Mouse (Mus musculus): ENCODE results near the gene Atp6v1d. TPM values are rescaled to one million over a fixed set of nuclear protein-coding genes. Genes with fewer than 3 reads are reported as not detected.

Gene Atp6v1d
- polyA plus RNA-seq (2015; fragmentation: Nextera tagmentation; extraction: Ambion mirVana), result 120 and 123 TPM in 2 replicates

GRCm38 (mm10) chr12:78861496-78862253, at the start of gene Atp6v1d, which contains the start of gene Eif2s1:
Gene Atp6v1d, minus strand, starts transcription at chr12:78861638.
Gene Eif2s1, plus strand, starts transcription at chr12:78861819.
- peak within 1 kb of the TSS; percentile 77 for H3K9ac ChIP-seq (replicated peaks; ENCODE audit: low read depth, low read length)
- H3K4me3 ChIP-seq (replicated peaks; ENCODE audit: low read length), result peak within 1 kb of the TSS; percentile 99
- no peaks in the 10 kb centered on the region for H3K36me3 ChIP-seq (ENCODE audit: control insufficient read depth, insufficient read depth)
- H3K27me3 ChIP-seq (replicated peaks; ENCODE audit: control insufficient read depth, insufficient read depth, low read length), result no peaks in the 10 kb centered on the region
- peaks cover 30% of the 10 kb centered on the region for H3K4me1 ChIP-seq (replicated peaks; ENCODE audit: control insufficient read depth, insufficient read depth, low read length)
- ATAC-seq, result peak; percentile 100
- peak within 1 kb of the TSS; percentile 79 for H3K27ac ChIP-seq (ENCODE audit: low read length)
- H3K9me3 ChIP-seq (ENCODE audit: control insufficient read depth, low read length), result no peaks in the 10 kb centered on the region
- H3K4me2 ChIP-seq (ENCODE audit: low read length), result peak within 1 kb of the TSS; percentile 96
- WGBS, result under 1% methylated on average over 54 of the region's 55 CpGs

- Histone ChIP-seq H3K4me1 (replicated peaks; ENCODE audit: control insufficient read depth, insufficient read depth, low read length) (peaks cover 18% of the 10 kb centered on the region), H3K9me3 (ENCODE audit: control insufficient read depth, low read length) (no peaks in the 10 kb centered on the region), H3K36me3 (ENCODE audit: control insufficient read depth, insufficient read depth) (no peaks in the 10 kb centered on the region), H3K27ac (ENCODE audit: low read length) (no peak overlapping the region), H3K27me3 (replicated peaks; ENCODE audit: control insufficient read depth, insufficient read depth, low read length) (peaks cover 31% of the 10 kb centered on the region), H3K4me3 (replicated peaks; ENCODE audit: low read length) (peak overlapping the region; percentile 34; the same call in 1 of the 2 replicates), H3K4me2 (ENCODE audit: low read length) (peak overlapping the region; percentile 55), H3K9ac (replicated peaks; ENCODE audit: low read depth, low read length) (no peak overlapping the region)
- no peak for ATAC-seq
- WGBS, result 16% methylated on average over 16 of the region's 16 CpGs
Measured at GRCm38 (mm10) chr12:78910684-78911461, 49.4 kb upstream of the Atp6v1d start.

DNA sequence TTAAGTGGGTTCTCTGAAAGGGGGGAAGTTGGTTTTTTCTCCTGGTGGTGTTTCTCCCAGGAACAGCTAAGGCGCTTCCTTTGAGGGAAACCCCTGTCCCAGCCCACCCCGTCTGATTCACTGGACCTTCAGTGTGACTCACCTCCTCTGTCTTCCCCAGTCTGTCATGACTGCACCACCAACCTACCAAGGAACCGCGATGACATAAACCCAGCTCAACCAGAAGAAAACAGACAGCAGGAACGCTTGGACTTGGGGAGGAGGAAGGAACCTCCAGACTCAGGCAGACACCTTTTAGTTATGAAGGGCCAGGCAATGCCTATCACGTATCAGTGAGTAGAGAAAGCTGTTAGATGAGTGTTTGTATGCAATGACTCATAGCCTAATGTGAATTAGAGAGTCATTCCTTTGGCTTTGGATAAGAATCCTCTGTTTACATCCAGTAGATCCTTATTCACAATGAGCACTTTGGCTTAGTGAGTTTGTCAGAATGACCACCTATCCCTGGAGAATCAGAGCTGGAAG, 46.7 kb upstream of the Atp6v1d start:
- WGBS, result 73% methylated on average over 6 of the region's 6 CpGs
- Histone ChIP-seq H3K4me2 (ENCODE audit: low read length) (no peak overlapping the region), H3K27ac (ENCODE audit: low read length) (no peak overlapping the region), H3K9me3 (ENCODE audit: control insufficient read depth, low read length) (no peaks in the 10 kb centered on the region), H3K4me1 (replicated peaks; ENCODE audit: control insufficient read depth, insufficient read depth, low read length) (peaks cover 18% of the 10 kb centered on the region), H3K36me3 (ENCODE audit: control insufficient read depth, insufficient read depth) (no peaks in the 10 kb centered on the region), H3K9ac (replicated peaks; ENCODE audit: low read depth, low read length) (no peak overlapping the region), H3K4me3 (replicated peaks; ENCODE audit: low read length) (no peak overlapping the region), H3K27me3 (replicated peaks; ENCODE audit: control insufficient read depth, insufficient read depth, low read length) (peaks cover 33% of the 10 kb centered on the region)
- ATAC-seq, result no peak

- Histone ChIP-seq H3K9me3 (ENCODE audit: control insufficient read depth, low read length) (no peaks in the 10 kb centered on the region), H3K4me2 (ENCODE audit: low read length) (peak within 1 kb of the TSS; percentile 92), H3K4me1 (replicated peaks; ENCODE audit: control insufficient read depth, insufficient read depth, low read length) (peaks cover 13% of the 10 kb centered on the region), H3K9ac (replicated peaks; ENCODE audit: low read depth, low read length) (peak within 1 kb of the TSS; percentile 51), H3K36me3 (ENCODE audit: control insufficient read depth, insufficient read depth) (no peaks in the 10 kb centered on the region), H3K27ac (ENCODE audit: low read length) (no peak within 1 kb of the TSS), H3K4me3 (replicated peaks; ENCODE audit: low read length) (peak within 1 kb of the TSS; percentile 47), H3K27me3 (replicated peaks; ENCODE audit: control insufficient read depth, insufficient read depth, low read length) (peaks cover 24% of the 10 kb centered on the region)
- ATAC-seq, result no peak
- WGBS, result under 1% methylated on average over 38 of the region's 38 CpGs
Measured at GRCm38 (mm10) chr12:78906707-78907162, 45.3 kb upstream of the Atp6v1d start, which contains the start of gene Plek2. Gene Plek2, minus strand, starts transcription at chr12:78906964.

- 79% methylated on average over 7 of the region's 7 CpGs for WGBS
Measured at GRCm38 (mm10) chr12:78904499-78904898, 43.1 kb upstream of the Atp6v1d start.

DNA sequence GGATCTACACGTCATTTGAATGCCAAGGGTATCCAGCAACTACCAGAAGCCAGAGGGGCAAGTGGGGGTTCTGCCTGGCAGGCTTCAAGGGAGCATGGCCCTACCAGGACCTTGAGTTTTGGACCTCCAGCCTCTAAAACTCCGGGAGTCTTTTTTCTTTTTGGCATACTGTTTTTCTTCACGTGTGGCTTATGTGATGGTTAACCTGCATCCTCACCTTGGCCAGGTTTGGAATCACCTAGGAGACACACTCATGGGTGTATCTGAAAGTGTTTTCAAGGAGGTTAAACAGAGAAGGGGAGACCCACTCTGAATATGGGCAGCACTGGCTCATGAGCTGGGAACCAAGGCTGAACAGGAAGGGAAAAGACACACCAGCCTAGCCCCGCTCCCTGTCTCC, 41.9 kb upstream of the Atp6v1d start:
- no peak overlapping the region for H3K4me2 ChIP-seq (ENCODE audit: low read length)
- H3K4me1 ChIP-seq (replicated peaks; ENCODE audit: control insufficient read depth, insufficient read depth, low read length), result peaks cover 6% of the 10 kb centered on the region
- H3K36me3 ChIP-seq (ENCODE audit: control insufficient read depth, insufficient read depth), result no peaks in the 10 kb centered on the region
- H3K27me3 ChIP-seq (replicated peaks; ENCODE audit: control insufficient read depth, insufficient read depth, low read length), result peaks cover 5% of the 10 kb centered on the region
- no peak for ATAC-seq
- no peak overlapping the region for H3K27ac ChIP-seq (ENCODE audit: low read length)
- H3K9me3 ChIP-seq (ENCODE audit: control insufficient read depth, low read length), result no peaks in the 10 kb centered on the region
- no peak overlapping the region for H3K4me3 ChIP-seq (replicated peaks; ENCODE audit: low read length)
- no peak overlapping the region for H3K9ac ChIP-seq (replicated peaks; ENCODE audit: low read depth, low read length)
- 82% methylated on average over 4 of the region's 4 CpGs for WGBS

More at GRCm38 (mm10) chr12:78904499-78904898, 43.1 kb upstream of the Atp6v1d start:
- Histone ChIP-seq H3K4me2 (ENCODE audit: low read length) (no peak overlapping the region), H3K9me3 (ENCODE audit: control insufficient read depth, low read length) (no peaks in the 10 kb centered on the region), H3K27ac (ENCODE audit: low read length) (no peak overlapping the region), H3K27me3 (replicated peaks; ENCODE audit: control insufficient read depth, insufficient read depth, low read length) (peaks cover 12% of the 10 kb centered on the region), H3K4me3 (replicated peaks; ENCODE audit: low read length) (no peak overlapping the region), H3K9ac (replicated peaks; ENCODE audit: low read depth, low read length) (no peak overlapping the region), H3K36me3 (ENCODE audit: control insufficient read depth, insufficient read depth) (no peaks in the 10 kb centered on the region), H3K4me1 (replicated peaks; ENCODE audit: control insufficient read depth, insufficient read depth, low read length) (peaks cover 6% of the 10 kb centered on the region)
- ATAC-seq, result no peak

GRCm38 (mm10) chr12:78901467-78901866, 40.0 kb upstream of the Atp6v1d start:
- ATAC-seq, result no peak
- Histone ChIP-seq H3K27ac (ENCODE audit: low read length) (no peak overlapping the region), H3K4me3 (replicated peaks; ENCODE audit: low read length) (no peak overlapping the region), H3K9me3 (ENCODE audit: control insufficient read depth, low read length) (no peaks in the 10 kb centered on the region), H3K36me3 (ENCODE audit: control insufficient read depth, insufficient read depth) (no peaks in the 10 kb centered on the region), H3K9ac (replicated peaks; ENCODE audit: low read depth, low read length) (no peak overlapping the region), H3K4me1 (replicated peaks; ENCODE audit: control insufficient read depth, insufficient read depth, low read length) (no peaks in the 10 kb centered on the region; the same call in 1 of the 2 replicates), H3K27me3 (replicated peaks; ENCODE audit: control insufficient read depth, insufficient read depth, low read length) (peaks cover 2% of the 10 kb centered on the region; the same call in 1 of the 2 replicates), H3K4me2 (ENCODE audit: low read length) (no peak overlapping the region)
- WGBS, result 90% methylated on average over 5 of the region's 5 CpGs

- no peak overlapping the region for H3K27ac ChIP-seq (ENCODE audit: low read length)
- no peaks in the 10 kb centered on the region for H3K27me3 ChIP-seq (replicated peaks; ENCODE audit: control insufficient read depth, insufficient read depth, low read length)
- no peak overlapping the region for H3K9ac ChIP-seq (replicated peaks; ENCODE audit: low read depth, low read length)
- no peaks in the 10 kb centered on the region for H3K4me1 ChIP-seq (replicated peaks; ENCODE audit: control insufficient read depth, insufficient read depth, low read length)
- H3K9me3 ChIP-seq (ENCODE audit: control insufficient read depth, low read length), result no peaks in the 10 kb centered on the region
- H3K4me3 ChIP-seq (replicated peaks; ENCODE audit: low read length), result no peak overlapping the region
- 96% methylated on average over 1 of the region's 1 CpGs for WGBS
- no peaks in the 10 kb centered on the region for H3K36me3 ChIP-seq (ENCODE audit: control insufficient read depth, insufficient read depth)
- H3K4me2 ChIP-seq (ENCODE audit: low read length), result no peak overlapping the region
- ATAC-seq, result no peak
Measured at GRCm38 (mm10) chr12:78897861-78898260, 36.4 kb upstream of the Atp6v1d start.

GRCm38 (mm10) chr12:78891149-78891548, 29.7 kb upstream of the Atp6v1d start:
- Histone ChIP-seq H3K4me2 (ENCODE audit: low read length) (no peak overlapping the region), H3K9me3 (ENCODE audit: control insufficient read depth, low read length) (no peaks in the 10 kb centered on the region), H3K9ac (replicated peaks; ENCODE audit: low read depth, low read length) (no peak overlapping the region), H3K4me1 (replicated peaks; ENCODE audit: control insufficient read depth, insufficient read depth, low read length) (no peaks in the 10 kb centered on the region), H3K27ac (ENCODE audit: low read length) (no peak overlapping the region), H3K36me3 (ENCODE audit: control insufficient read depth, insufficient read depth) (no peaks in the 10 kb centered on the region), H3K4me3 (replicated peaks; ENCODE audit: low read length) (no peak overlapping the region), H3K27me3 (replicated peaks; ENCODE audit: control insufficient read depth, insufficient read depth, low read length) (no peaks in the 10 kb centered on the region)
- no peak for ATAC-seq
- WGBS, result 77% methylated on average over 2 of the region's 2 CpGs
